11 mouse cellular contexts compared by ENCODE assay signal in genomic region chr10:62881211-62881610, GRCm38 (mm10). TPM values are rescaled to one million over a fixed set of nuclear protein-coding genes. Genes with fewer than 3 reads are reported as not detected.
DNase-seq lines count a peak whose midpoint lies in the region; ATAC-seq and TF ChIP-seq lines count a peak whose summit lies in the region.
"Had no signal": no experiment of that assay in that cellular context is flagged by ENCODE, and none has a peak within 500 bp of the region (broad histone marks: within the 10 kb centered on the region; RNA-seq: fewer than 3 reads in every experiment).

No protein-coding gene starts in this region.

- DNase-seq in hindbrain, embryonic 10.5 days (ENCODE audit: low spot score) = peak; percentile 18
- DNase-seq in 3T3-L1 (ENCODE audit: low read depth, low spot score) (peak; percentile 27), MEL (ENCODE audit: low read depth, low spot score) (peak; percentile 65), MN1 (ENCODE audit: low spot score) (no peak)
- DNase-seq in liver, postnatal 0 days = peak; percentile 34
- DNase-seq in forebrain, embryonic 11.5 days (ENCODE audit: low spot score) = no peak
- no peak for DNase-seq in layer of hippocampus, postnatal 10 days (ENCODE audit: low spot score in 2 of 2)
- DNase-seq: heart, postnatal 4 days had no signal

- TF ChIP-seq POLR2A in MEL (IDR thresholded peaks at IDR 0.05; ENCODE audit: control insufficient read depth in 1 of 2, insufficient read depth in 1 of 2, low read depth in 1 of 2, low read length in 2 of 2, poor library complexity in 1 of 2) = no peak

- H3K79me2 ChIP-seq in MEL (ENCODE audit: control insufficient read depth, insufficient read depth, low read length, poor library complexity) = peaks cover 1% of the 10 kb centered on the region; the same call in 1 of the 2 replicates

- no peak overlapping the region for H3K4me3 ChIP-seq in hindbrain, embryonic 10.5 days
- no peak overlapping the region for H3K4me3 ChIP-seq in hindbrain, embryonic 16.5 days (ENCODE audit: low read length)
- no peak overlapping the region for H3K4me3 ChIP-seq in MEL (ENCODE audit: control insufficient read depth in 1 of 2, insufficient read depth in 1 of 2, low read depth in 2 of 2, low read length in 2 of 2)
- no peak overlapping the region for H3K4me3 ChIP-seq in liver, postnatal 0 days (ENCODE audit: low read depth, low read length)
- no peak overlapping the region for H3K4me3 ChIP-seq in forebrain, embryonic 11.5 days (ENCODE audit: low read depth, low read length)
- H3K4me3 ChIP-seq: limb, embryonic 12.5 days; neural tube, embryonic 12.5 days had no signal

- no peak for ATAC-seq in hindbrain, embryonic 16.5 days
- no peak for ATAC-seq in liver, postnatal 0 days
- no peak for ATAC-seq in forebrain, embryonic 11.5 days (replicated peaks; ENCODE audit: low FRiP score)

- H3K4me2 ChIP-seq in hindbrain, embryonic 16.5 days (ENCODE audit: low read length) = no peak overlapping the region
- no peak overlapping the region for H3K4me2 ChIP-seq in liver, postnatal 0 days (ENCODE audit: low read depth, low read length)
- H3K4me2 ChIP-seq in forebrain, embryonic 11.5 days (ENCODE audit: low read depth, low read length, severe bottlenecking) = no peak overlapping the region
- H3K4me2 ChIP-seq: limb, embryonic 12.5 days; neural tube, embryonic 12.5 days had no signal

- peaks cover 24% of the 10 kb centered on the region for H3K4me1 ChIP-seq in hindbrain, embryonic 10.5 days (replicated peaks)
- peaks cover 6% of the 10 kb centered on the region for H3K4me1 ChIP-seq in hindbrain, embryonic 16.5 days (ENCODE audit: control insufficient read depth, insufficient read depth, low read depth, low read length)
- no peaks in the 10 kb centered on the region for H3K4me1 ChIP-seq in MEL (ENCODE audit: control insufficient read depth in 1 of 2, insufficient read depth in 2 of 2, low read length in 2 of 2)
- peaks cover 8% of the 10 kb centered on the region for H3K4me1 ChIP-seq in liver, postnatal 0 days (ENCODE audit: insufficient read depth)
- 0 out of 2 replicates have a peak, but pooled peaks cover 3% of the 10 kb centered on the region for H3K4me1 ChIP-seq in forebrain, embryonic 11.5 days (replicated peaks; ENCODE audit: control insufficient read depth, insufficient read depth, low read length)

- no peak overlapping the region for H3K27ac ChIP-seq in hindbrain, embryonic 10.5 days
- H3K27ac ChIP-seq in hindbrain, embryonic 16.5 days (ENCODE audit: low read depth, low read length) = no peak overlapping the region
- H3K27ac ChIP-seq in MEL (ENCODE audit: control insufficient read depth, low read depth, low read length) = no peak overlapping the region
- no peak overlapping the region for H3K27ac ChIP-seq in liver, postnatal 0 days (ENCODE audit: low read depth)
- H3K27ac ChIP-seq in forebrain, embryonic 11.5 days (ENCODE audit: low read depth, low read length) = no peak overlapping the region
- H3K27ac ChIP-seq: limb, embryonic 12.5 days; neural tube, embryonic 12.5 days had no signal

- no peaks in the 10 kb centered on the region for H3K9me3 ChIP-seq in hindbrain, embryonic 10.5 days
- 0 out of 2 replicates have a peak, but pooled peaks cover 3% of the 10 kb centered on the region for H3K9me3 ChIP-seq in hindbrain, embryonic 16.5 days (ENCODE audit: control insufficient read depth, low read length)
- H3K9me3 ChIP-seq in MEL (replicated peaks; ENCODE audit: insufficient read depth, low read length) = no peaks in the 10 kb centered on the region
- no peaks in the 10 kb centered on the region for H3K9me3 ChIP-seq in liver, postnatal 0 days (ENCODE audit: low read length)
- no peaks in the 10 kb centered on the region for H3K9me3 ChIP-seq in forebrain, embryonic 11.5 days (ENCODE audit: control insufficient read depth, low read length)
- H3K9me3 ChIP-seq: limb, embryonic 12.5 days; neural tube, embryonic 12.5 days had no signal

- peak; percentile 39 for TF ChIP-seq RAD21 in MEL (IDR thresholded peaks at IDR 0.05; ENCODE audit: low read depth, low read length)

- WGBS in hindbrain, embryonic 10.5 days = 43% methylated on average over 5 of the region's 5 CpGs
- 48% methylated on average over 5 of the region's 5 CpGs for WGBS in hindbrain, embryonic 16.5 days
- 45% methylated on average over 5 of the region's 5 CpGs for WGBS in liver, postnatal 0 days (ENCODE audit: insufficient replicate concordance)
- 36% methylated on average over 5 of the region's 5 CpGs for WGBS in forebrain, embryonic 11.5 days

- H3K9ac ChIP-seq in hindbrain, embryonic 16.5 days (ENCODE audit: low read depth, low read length) = no peak overlapping the region
- no peak overlapping the region for H3K9ac ChIP-seq in MEL (ENCODE audit: control insufficient read depth, low read depth, low read length, poor library complexity, severe bottlenecking)
- H3K9ac ChIP-seq in liver, postnatal 0 days (replicated peaks) = no peak overlapping the region
- H3K9ac ChIP-seq in forebrain, embryonic 11.5 days (ENCODE audit: low read length) = no peak overlapping the region
- H3K9ac ChIP-seq: limb, embryonic 12.5 days; neural tube, embryonic 12.5 days had no signal

- no peak for TF ChIP-seq EP300 in MEL (IDR thresholded peaks at IDR 0.05; ENCODE audit: low read depth in 1 of 2, low read length in 2 of 2)
- TF ChIP-seq EP300 in liver, postnatal 0 days (IDR thresholded peaks at IDR 0.05; ENCODE audit: low read depth) = no peak

- peak; percentile 71 to 78 (median 73) for TF ChIP-seq CTCF in MEL (IDR thresholded peaks at IDR 0.05 in 2 of 3, conservative IDR thresholded peaks at IDR 0.05 in 1 of 3; ENCODE audit: control insufficient read depth in 1 of 3, insufficient read depth in 1 of 3, low read depth in 2 of 3, low read length in 3 of 3, poor library complexity in 1 of 3, severe bottlenecking in 1 of 3)
- TF ChIP-seq CTCF in liver, postnatal 0 days (IDR thresholded peaks at IDR 0.05; ENCODE audit: low read depth) = peak; percentile 65

- H3K27me3 ChIP-seq in hindbrain, embryonic 10.5 days (ENCODE audit: insufficient read depth, poor library complexity, severe bottlenecking) = peaks cover 12% of the 10 kb centered on the region
- peaks cover 4% of the 10 kb centered on the region; the same call in 1 of the 2 replicates for H3K27me3 ChIP-seq in hindbrain, embryonic 16.5 days (replicated peaks; ENCODE audit: control insufficient read depth, insufficient read depth, low read length)
- H3K27me3 ChIP-seq in MEL (ENCODE audit: control insufficient read depth in 1 of 2, insufficient read depth in 2 of 2, low read length in 2 of 2) = peaks cover 0 to 3% of the 10 kb centered on the region in 2 experiments; a peak in 2 of 4 replicates
- no peaks in the 10 kb centered on the region for H3K27me3 ChIP-seq in liver, postnatal 0 days (ENCODE audit: insufficient read depth, low read length)
- H3K27me3 ChIP-seq in forebrain, embryonic 11.5 days (ENCODE audit: control insufficient read depth, insufficient read depth, low read length) = no peaks in the 10 kb centered on the region
- H3K27me3 ChIP-seq: limb, embryonic 12.5 days; neural tube, embryonic 12.5 days had no signal

- H3K36me3 ChIP-seq in hindbrain, embryonic 10.5 days = peaks cover 28% of the 10 kb centered on the region
- H3K36me3 ChIP-seq in hindbrain, embryonic 16.5 days (ENCODE audit: control insufficient read depth, insufficient read depth, low read length) = no peaks in the 10 kb centered on the region
- H3K36me3 ChIP-seq in MEL (ENCODE audit: control insufficient read depth in 1 of 2, insufficient read depth in 2 of 2, low read length in 2 of 2) = no peaks in the 10 kb centered on the region
- no peaks in the 10 kb centered on the region for H3K36me3 ChIP-seq in liver, postnatal 0 days (replicated peaks; ENCODE audit: insufficient read depth, low read length)
- H3K36me3 ChIP-seq in forebrain, embryonic 11.5 days (ENCODE audit: control insufficient read depth, insufficient read depth, low read length) = peaks cover 8% of the 10 kb centered on the region

TF ChIP-seq in MEL, 35 proteins besides CTCF, POLR2A, EP300 and RAD21:
- TF ChIP-seq ZMIZ1 (IDR thresholded peaks at IDR 0.05; ENCODE audit: low read depth, low read length) (no peak), GABPA (IDR thresholded peaks at IDR 0.05; ENCODE audit: low read depth, low read length) (no peak), SMC3 (IDR thresholded peaks at IDR 0.05; ENCODE audit: low read depth, low read length) (peak; percentile 33; the same call in 1 of the 2 replicates)
TF ChIP-seq in MEL: peak in this region for 1.

RNA-seq across cellular contexts. Expression of gene Tet1, which starts 27.6 kb away (rescaled TPM):
- polyA plus RNA-seq in hindbrain, embryonic 10.5 days (2016; fragmentation: Nextera tagmentation; extraction: Ambion mirVana) = 26.7 and 27.5 TPM in 2 replicates
- 38.7 and 39.5 TPM in 2 replicates for polyA plus RNA-seq in hindbrain, embryonic 16.5 days (2015; fragmentation: Nextera tagmentation; extraction: Ambion mirVana)
- 0.03 and 0.08 TPM in 2 replicates for total RNA-seq in MEL (2012; rRNA removed)
- under 1 TPM in 1 of 2 experiments, not detected in 1; 0.08 TPM for polyA plus RNA-seq in MEL (2012; ENCODE audit: insufficient read depth in 1 of 2, insufficient read length in 2 of 2, low read depth in 1 of 2, low replicate concordance in 2 of 2, missing spikeins in 1 of 2)
- 0.97 and 0.99 TPM in 2 replicates for polyA plus RNA-seq in liver, postnatal 0 days (2015; fragmentation: Nextera tagmentation; extraction: Ambion mirVana)
- polyA plus RNA-seq in forebrain, embryonic 11.5 days (2014; fragmentation: Nextera tagmentation; extraction: Ambion mirVana) = 37.8 and 39.7 TPM in 2 replicates
- total RNA-seq in layer of hippocampus, postnatal 10 days (2021) = 10 to 100 TPM; 54.0 to 56.4 TPM

RNA-seq across cellular contexts. Expression of gene Slc25a16, which starts 39.2 kb away (rescaled TPM):
- polyA plus RNA-seq in hindbrain, embryonic 10.5 days (2016; fragmentation: Nextera tagmentation; extraction: Ambion mirVana) = 9.3 and 9.6 TPM in 2 replicates
- 15.0 and 15.6 TPM in 2 replicates for polyA plus RNA-seq in hindbrain, embryonic 16.5 days (2015; fragmentation: Nextera tagmentation; extraction: Ambion mirVana)
- total RNA-seq in MEL (2012; rRNA removed) = 7.7 and 8.3 TPM in 2 replicates
- polyA plus RNA-seq in MEL (2012; ENCODE audit: insufficient read depth in 1 of 2, insufficient read length in 2 of 2, low read depth in 1 of 2, low replicate concordance in 2 of 2, missing spikeins in 1 of 2) = 10 to 100 TPM in 1 of 2 experiments, not detected in 1; 12.1 TPM
- 13.9 and 14.3 TPM in 2 replicates for polyA plus RNA-seq in liver, postnatal 0 days (2015; fragmentation: Nextera tagmentation; extraction: Ambion mirVana)
- 12.6 TPM in 2 replicates for polyA plus RNA-seq in forebrain, embryonic 11.5 days (2014; fragmentation: Nextera tagmentation; extraction: Ambion mirVana)
- total RNA-seq in layer of hippocampus, postnatal 10 days (2021) = 10 to 100 TPM; 37.2 to 37.9 TPM

Comparison
In these comparisons a context has a peak if more than half of its experiments do, and no peak if none do; other contexts are left out.
1. DNase-seq: peak in hindbrain, embryonic 10.5 days (single experiment), 3T3-L1 (single experiment), MEL (single experiment) and liver, postnatal 0 days (single experiment); none in MN1 (single experiment), forebrain, embryonic 11.5 days (single experiment) and layer of hippocampus, postnatal 10 days (0 of 2).
2. RNA of gene Tet1, which starts 27.6 kb away (polyA plus RNA-seq): 37.8 to 39.7 TPM in forebrain, embryonic 11.5 days, 38.7 to 39.5 TPM in hindbrain, embryonic 16.5 days and 26.7 to 27.5 TPM in hindbrain, embryonic 10.5 days; 0.97 to 0.99 TPM in liver, postnatal 0 days and 0.08 TPM in MEL; every median in the first group is over 10 times any median in the second.